Mouse (Mus musculus) hindbrain, embryonic 13.5 days (tissue): ENCODE results near the gene Ugt1a5. TPM values are rescaled to one million over a fixed set of nuclear protein-coding genes. Genes with fewer than 3 reads are reported as not detected.

Experiments used
- ATAC-seq: fragments of 200-750 bp; cut with Nextera tagmentation; 2 replicates; pipeline ENCODE4 v1.8.0; 2017; ENCODE audit warnings: moderate TSS enrichment; ENCODE audit not compliant: low FRiP score
- H3K27ac ChIP-seq: fragments of 300-500 bp; sonication (generic); 2 replicates; pipeline ENCODE4 v1.5.1; 2015; ENCODE audit warnings: inconsistent platforms, mild to moderate bottlenecking, moderate library complexity
- H3K27me3 ChIP-seq: fragments of 300-500 bp; sonication (generic); 2 replicates; pipeline ENCODE4 v1.6.1; 2015; ENCODE audit warnings: mild to moderate bottlenecking, inconsistent platforms
- H3K36me3 ChIP-seq: fragments of 300-500 bp; sonication (generic); 2 replicates; pipeline ENCODE4 v1.6.1; 2015; ENCODE audit warnings: mild to moderate bottlenecking, inconsistent platforms
- H3K4me1 ChIP-seq: fragments of 300-500 bp; sonication (generic); replicated peaks from 2 replicates; pipeline ENCODE4 v1.6.1; 2015; ENCODE audit warnings: inconsistent platforms
- H3K4me2 ChIP-seq: fragments of 300-500 bp; sonication (generic); 2 replicates; pipeline ENCODE4 v1.6.1; 2015; ENCODE audit warnings: inconsistent platforms, mild to moderate bottlenecking, moderate library complexity
- H3K4me3 ChIP-seq: fragments of 300-500 bp; sonication (generic); 2 replicates; pipeline ENCODE4 v1.5.1; 2015; ENCODE audit warnings: mild to moderate bottlenecking, inconsistent platforms
- H3K9ac ChIP-seq: fragments of 300-500 bp; sonication (generic); 2 replicates; pipeline ENCODE4 v1.6.1; 2015; ENCODE audit warnings: mild to moderate bottlenecking, inconsistent platforms
- H3K9me3 ChIP-seq: fragments of 300-500 bp; sonication (generic); 2 replicates; pipeline ENCODE4 v1.6.1; 2016; ENCODE audit warnings: inconsistent platforms
- WGBS: fragments of 180-500 bp; shearing (Covaris S2); methylation state at CpG from one replicate; pipeline ENCODE4 v1.1.7; 2015; 5-methylcytosine and 5-hydroxymethylcytosine counted together
- polyA plus RNA-seq: library from polyadenylated mRNA; unstranded; fragments of >200 nt; fragmentation: Nextera tagmentation; extraction: Ambion mirVana; gene quantifications from 2 replicates; pipeline ENCODE4 v1.2.1, GENCODE M21; 2015

The Ugt1a5 gene
- polyA plus RNA-seq, 1 experiment from 2014 or later: not detected

DNA sequence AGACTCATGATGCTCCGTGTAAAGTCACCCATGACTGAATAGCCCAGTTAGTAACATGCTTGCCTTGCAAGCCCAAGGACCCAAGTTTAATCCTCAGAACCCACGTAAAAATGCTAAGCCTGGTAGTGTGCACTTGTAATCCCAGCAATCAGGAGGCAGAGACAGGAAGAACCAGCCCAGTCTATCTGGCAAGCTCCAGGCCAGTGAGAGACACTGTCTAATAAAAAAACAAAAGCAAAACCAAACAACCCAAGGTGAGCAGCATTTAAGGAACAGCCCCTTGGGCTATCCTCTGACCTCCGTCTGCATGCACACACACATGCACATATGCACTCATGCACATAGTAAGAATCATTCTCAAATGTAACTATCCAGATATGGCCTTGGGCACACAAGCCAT lies 63.8 kb downstream of the Ugt1a5 start:
- no peak overlapping the region for H3K4me3 ChIP-seq
- no peak for ATAC-seq
- 81% methylated on average over 3 of the region's 3 CpGs for WGBS

GRCm38 (mm10) chr1:88229986-88230385 lies 64.2 kb downstream of the Ugt1a5 start:
- Histone ChIP-seq H3K9me3 (peaks cover 98% of the 10 kb centered on the region), H3K4me3 (no peak overlapping the region), H3K4me1 (no peaks in the 10 kb centered on the region), H3K9ac (no peak overlapping the region), H3K36me3 (no peaks in the 10 kb centered on the region), H3K4me2 (no peak overlapping the region), H3K27me3 (no peaks in the 10 kb centered on the region), H3K27ac (no peak overlapping the region)
- 88% methylated on average over 5 of the region's 5 CpGs for WGBS
- no peak for ATAC-seq

More for the DNA sequence above, 63.8 kb downstream of the Ugt1a5 start:
- Histone ChIP-seq H3K4me1 (no peaks in the 10 kb centered on the region), H3K9me3 (peaks cover 94% of the 10 kb centered on the region), H3K4me2 (no peak overlapping the region), H3K27ac (no peak overlapping the region), H3K27me3 (no peaks in the 10 kb centered on the region), H3K36me3 (no peaks in the 10 kb centered on the region), H3K9ac (no peak overlapping the region)

DNA sequence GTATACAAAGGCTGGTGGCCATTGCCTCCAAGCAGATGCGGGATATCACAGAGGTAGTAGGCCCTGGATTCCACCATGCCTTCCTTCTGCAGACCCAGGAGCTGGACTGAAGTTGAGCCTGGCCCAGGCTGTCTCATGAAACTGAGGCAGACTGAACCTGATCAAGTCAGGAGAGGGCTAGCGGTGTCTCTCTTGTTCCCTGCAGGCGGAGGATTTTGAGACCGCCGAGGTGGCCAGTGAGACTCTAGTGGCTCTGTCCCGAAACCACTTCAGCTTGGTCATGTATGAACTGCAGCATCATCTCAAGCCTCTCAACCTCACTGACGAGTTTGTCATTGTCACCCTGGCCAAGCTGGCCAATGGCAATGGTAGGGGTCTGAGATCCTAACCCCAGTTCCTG lies 64.6 kb downstream of the Ugt1a5 start:
- no peaks in the 10 kb centered on the region for H3K4me1 ChIP-seq
- H3K27me3 ChIP-seq: no peaks in the 10 kb centered on the region
- 76% methylated on average over 7 of the region's 7 CpGs for WGBS
- ATAC-seq: peak; percentile 2; the same call in 1 of the 2 replicates
- no peak overlapping the region for H3K27ac ChIP-seq
- H3K9ac ChIP-seq: no peak overlapping the region
- no peak overlapping the region for H3K4me3 ChIP-seq
- H3K4me2 ChIP-seq: no peak overlapping the region
- H3K36me3 ChIP-seq: no peaks in the 10 kb centered on the region
- H3K9me3 ChIP-seq: peaks cover 100% of the 10 kb centered on the region

GRCm38 (mm10) chr1:88230981-88231802 lies 65.4 kb downstream of the Ugt1a5 start:
- Histone ChIP-seq H3K4me3 (no peak overlapping the region), H3K4me2 (no peak overlapping the region), H3K36me3 (no peaks in the 10 kb centered on the region), H3K27ac (no peak overlapping the region), H3K9me3 (peaks cover 100% of the 10 kb centered on the region), H3K9ac (no peak overlapping the region), H3K27me3 (no peaks in the 10 kb centered on the region), H3K4me1 (no peaks in the 10 kb centered on the region)
- no peak for ATAC-seq
- WGBS: 77% methylated on average over 6 of the region's 6 CpGs

- Histone ChIP-seq H3K9ac (no peak overlapping the region), H3K36me3 (no peaks in the 10 kb centered on the region), H3K4me3 (no peak overlapping the region), H3K9me3 (peaks cover 97% of the 10 kb centered on the region), H3K4me1 (no peaks in the 10 kb centered on the region), H3K4me2 (no peak overlapping the region), H3K27ac (no peak overlapping the region), H3K27me3 (no peaks in the 10 kb centered on the region)
- no peak for ATAC-seq
- WGBS: 71% methylated on average over 7 of the region's 7 CpGs
Observed at GRCm38 (mm10) chr1:88231803-88232499, 66.1 kb downstream of the Ugt1a5 start.

GRCm38 (mm10) chr1:88232664-88233380 lies 67.0 kb downstream of the Ugt1a5 start:
- H3K4me2 ChIP-seq: no peak overlapping the region
- H3K4me3 ChIP-seq: no peak overlapping the region
- H3K36me3 ChIP-seq: no peaks in the 10 kb centered on the region
- H3K9ac ChIP-seq: no peak overlapping the region
- peaks cover 97% of the 10 kb centered on the region for H3K9me3 ChIP-seq
- no peaks in the 10 kb centered on the region for H3K4me1 ChIP-seq
- ATAC-seq: no peak
- H3K27me3 ChIP-seq: no peaks in the 10 kb centered on the region
- 53% methylated on average over 3 of the region's 3 CpGs for WGBS
- H3K27ac ChIP-seq: no peak overlapping the region

GRCm38 (mm10) chr1:88233421-88234247 lies 67.8 kb downstream of the Ugt1a5 start:
- 70% methylated on average over 14 of the region's 14 CpGs for WGBS
- ATAC-seq: no peak
- no peak overlapping the region for H3K9ac ChIP-seq
- H3K27ac ChIP-seq: no peak overlapping the region
- peaks cover 97% of the 10 kb centered on the region for H3K9me3 ChIP-seq
- H3K27me3 ChIP-seq: no peaks in the 10 kb centered on the region
- no peak overlapping the region for H3K4me3 ChIP-seq
- no peaks in the 10 kb centered on the region for H3K36me3 ChIP-seq
- no peaks in the 10 kb centered on the region for H3K4me1 ChIP-seq
- H3K4me2 ChIP-seq: no peak overlapping the region

- H3K4me3 ChIP-seq: no peak overlapping the region
- peaks cover 97% of the 10 kb centered on the region for H3K9me3 ChIP-seq
- WGBS: 67% methylated on average over 4 of the region's 4 CpGs
- no peaks in the 10 kb centered on the region for H3K4me1 ChIP-seq
- no peaks in the 10 kb centered on the region for H3K27me3 ChIP-seq
- no peak overlapping the region for H3K27ac ChIP-seq
- no peak overlapping the region for H3K9ac ChIP-seq
- no peak for ATAC-seq
- no peaks in the 10 kb centered on the region for H3K36me3 ChIP-seq
- H3K4me2 ChIP-seq: no peak overlapping the region
Observed at GRCm38 (mm10) chr1:88234248-88234610, 68.4 kb downstream of the Ugt1a5 start.

- Histone ChIP-seq H3K27ac (no peak overlapping the region), H3K4me2 (no peak overlapping the region), H3K9me3 (peaks cover 97% of the 10 kb centered on the region), H3K9ac (no peak overlapping the region), H3K4me3 (no peak overlapping the region), H3K36me3 (no peaks in the 10 kb centered on the region), H3K27me3 (no peaks in the 10 kb centered on the region), H3K4me1 (no peaks in the 10 kb centered on the region)
- WGBS: 45% methylated on average over 5 of the region's 5 CpGs
- no peak for ATAC-seq
Observed at GRCm38 (mm10) chr1:88234646-88235045, 68.8 kb downstream of the Ugt1a5 start.

DNA sequence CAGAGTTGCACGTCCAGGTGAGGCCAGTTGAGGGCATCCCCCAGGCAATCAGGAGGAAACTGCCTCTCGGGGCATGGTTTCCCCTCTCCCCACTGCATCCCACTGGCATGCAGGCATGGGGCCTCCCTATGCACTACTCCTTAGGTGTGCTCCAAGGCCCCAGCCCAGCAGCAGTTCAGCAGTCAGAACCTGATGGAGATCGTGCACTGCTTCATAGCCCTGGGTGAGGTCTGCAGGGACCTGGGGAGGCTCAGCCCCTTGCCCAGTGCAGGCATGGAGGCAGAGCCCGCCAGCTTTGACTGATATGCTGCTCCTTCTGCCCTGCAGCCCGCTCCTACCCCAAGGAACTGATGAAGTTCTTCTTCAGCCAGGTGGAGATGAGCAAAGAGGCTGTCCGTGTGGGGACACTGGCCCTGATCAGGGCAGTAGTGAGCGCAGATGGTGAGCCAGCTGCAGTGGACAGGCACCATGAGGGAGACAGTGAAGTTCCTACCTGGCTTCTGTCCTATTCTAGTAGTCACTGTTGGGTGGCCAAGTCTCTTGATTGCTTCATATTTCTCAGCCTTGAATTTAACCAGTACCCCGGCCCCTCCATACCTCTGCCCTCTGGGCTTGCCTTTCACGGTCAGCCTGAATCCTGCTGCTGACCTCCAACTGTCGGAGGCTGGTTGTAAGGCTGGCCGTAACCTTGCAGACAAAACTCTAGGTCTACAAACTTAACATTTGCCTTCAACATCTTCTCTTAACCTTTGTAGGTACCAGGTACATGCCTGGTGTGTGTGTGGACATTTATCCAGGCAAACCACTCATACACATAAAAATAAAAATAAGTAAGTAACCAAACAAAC lies 69.5 kb downstream of the Ugt1a5 start:
- Histone ChIP-seq H3K4me3 (no peak overlapping the region), H3K4me2 (no peak overlapping the region), H3K9ac (no peak overlapping the region), H3K4me1 (no peaks in the 10 kb centered on the region), H3K27ac (no peak overlapping the region), H3K9me3 (peaks cover 97% of the 10 kb centered on the region), H3K27me3 (no peaks in the 10 kb centered on the region), H3K36me3 (no peaks in the 10 kb centered on the region)
- WGBS: 63% methylated on average over 11 of the region's 11 CpGs
- ATAC-seq: no peak

DNA sequence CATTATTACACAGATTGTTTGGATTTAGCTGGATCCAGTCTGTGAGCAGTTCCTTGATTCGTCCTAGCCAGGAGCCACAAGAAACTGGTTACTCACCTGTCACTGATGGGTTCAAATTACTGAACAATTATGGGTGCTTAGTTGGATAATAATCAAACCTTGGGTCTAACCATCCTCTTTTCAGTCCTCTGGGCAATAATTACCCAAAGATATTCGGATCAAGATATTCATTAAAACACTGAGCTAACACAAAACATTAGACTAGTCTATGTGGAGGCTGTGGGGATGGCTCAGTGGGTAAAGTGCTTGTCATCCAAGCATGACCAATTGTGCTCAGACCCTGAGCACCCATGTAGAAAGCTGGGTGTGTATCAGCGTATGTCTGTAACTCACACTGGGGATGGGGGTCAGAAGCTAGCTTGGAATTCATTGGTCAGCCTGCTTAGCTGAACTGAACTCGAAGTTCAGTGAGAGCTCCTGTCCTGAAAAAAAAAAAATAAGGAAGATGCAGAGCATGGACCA lies 70.1 kb downstream of the Ugt1a5 start:
- no peak for ATAC-seq
- Histone ChIP-seq H3K36me3 (no peaks in the 10 kb centered on the region), H3K9ac (no peak overlapping the region), H3K27me3 (no peaks in the 10 kb centered on the region), H3K9me3 (peaks cover 97% of the 10 kb centered on the region), H3K27ac (no peak overlapping the region), H3K4me1 (no peaks in the 10 kb centered on the region), H3K4me2 (no peak overlapping the region), H3K4me3 (no peak overlapping the region)
- WGBS: 63% methylated on average over 4 of the region's 4 CpGs
